Mouse (Mus musculus): ENCODE measurements around the gene Hs6st3. TPM values are rescaled to one million over a fixed set of nuclear protein-coding genes. Genes with fewer than 3 reads are reported as not detected.

The Hs6st3 gene
- total and polyA plus RNA-seq, 3 experiments, result not detected

DNA sequence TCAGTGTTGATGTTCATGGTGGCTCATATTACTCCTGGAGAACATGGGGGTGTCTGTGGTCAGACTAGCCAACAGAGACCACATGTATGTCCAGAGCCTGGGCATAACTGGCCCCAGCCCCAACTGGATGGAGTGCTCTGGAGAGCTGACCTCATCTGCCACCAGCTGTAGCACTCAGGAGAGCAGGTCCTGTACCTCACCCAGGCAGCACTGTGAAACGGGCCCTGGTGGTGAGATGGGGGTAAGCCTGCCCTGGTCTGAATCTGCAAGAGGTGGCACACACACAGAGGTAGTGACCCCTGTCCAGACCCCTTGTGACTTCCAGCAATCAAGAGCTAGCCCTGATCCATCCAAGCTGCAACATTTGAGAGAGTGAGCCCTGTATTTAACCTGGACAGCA lies 579.2 kb downstream of the Hs6st3 start:
- in situ Hi-C loops (cut with MboI; ENCODE audit: low pct_ligation_motif_present, low pct_unique_long_range_greater_than_20kb, low sequenced_read_pairs), result no loop called here
- H3K4me2 ChIP-seq (ENCODE audit: insufficient read depth, low read depth, poor library complexity, severe bottlenecking), result no peak overlapping the region
- H3K27me3 ChIP-seq (replicated peaks), result no peaks in the 10 kb centered on the region
- H3K4me1 ChIP-seq (ENCODE audit: control insufficient read depth in 1 of 2, insufficient read depth in 2 of 2), result no peaks in the 10 kb centered on the region
- H3K36me3 ChIP-seq (replicated peaks in 1 of 2; ENCODE audit: control insufficient read depth in 1 of 2, insufficient read depth in 1 of 2, low read length in 1 of 2), result no peaks in the 10 kb centered on the region
- H3K9ac ChIP-seq (ENCODE audit: insufficient read depth, low read depth), result no peak overlapping the region
- no peak overlapping the region for H3K27ac ChIP-seq (ENCODE audit: insufficient read depth, low read depth)
- no peaks in the 10 kb centered on the region for H3K79me2 ChIP-seq (replicated peaks; ENCODE audit: control insufficient read depth, extremely low read depth, insufficient read depth, poor library complexity, severe bottlenecking)
- dilution Hi-C loops (cut with MboI; ENCODE audit: extremely low pct_ligation_motif_present, extremely low pct_unique_long_range_greater_than_20kb, low sequenced_read_pairs), result no loop called here
- TF ChIP-seq SIN3A (IDR thresholded peaks at IDR 0.05; ENCODE audit: low read length) (no peak), TBP (conservative IDR thresholded peaks at IDR 0.05; ENCODE audit: low read depth, low read length) (no peak), GABPA (IDR thresholded peaks at IDR 0.05; ENCODE audit: insufficient replicate concordance, low read depth, low read length) (no peak), KAT2A (IDR thresholded peaks at IDR 0.05; ENCODE audit: insufficient replicate concordance, low read length) (no peak), CHD2 (IDR thresholded peaks at IDR 0.05; ENCODE audit: low read length) (no peak), MYC (IDR thresholded peaks at IDR 0.05; ENCODE audit: low read depth, low read length) (no peak), HCFC1 (IDR thresholded peaks at IDR 0.05; ENCODE audit: low read depth, low read length) (no peak), UBTF (IDR thresholded peaks at IDR 0.05; ENCODE audit: low read depth, low read length) (no peak), TCF12 (IDR thresholded peaks at IDR 0.05; ENCODE audit: low read depth, low read length) (no peak), EP300 (IDR thresholded peaks at IDR 0.05; ENCODE audit: low read length) (no peak), ZNF384 (IDR thresholded peaks at IDR 0.05; ENCODE audit: low read depth, low read length) (no peak), NELFE (IDR thresholded peaks at IDR 0.05; ENCODE audit: low read depth, low read length) (no peak)
- H3K9me3 ChIP-seq (replicated peaks; ENCODE audit: low read length), result peaks cover 57% of the 10 kb centered on the region
- DNase-seq (ENCODE audit: extremely low read depth), result no peak
- H3K4me3 ChIP-seq (replicated peaks in 1 of 3; ENCODE audit: low read depth in 2 of 3, low read length in 2 of 3, poor library complexity in 1 of 3), result no peak overlapping the region

DNA sequence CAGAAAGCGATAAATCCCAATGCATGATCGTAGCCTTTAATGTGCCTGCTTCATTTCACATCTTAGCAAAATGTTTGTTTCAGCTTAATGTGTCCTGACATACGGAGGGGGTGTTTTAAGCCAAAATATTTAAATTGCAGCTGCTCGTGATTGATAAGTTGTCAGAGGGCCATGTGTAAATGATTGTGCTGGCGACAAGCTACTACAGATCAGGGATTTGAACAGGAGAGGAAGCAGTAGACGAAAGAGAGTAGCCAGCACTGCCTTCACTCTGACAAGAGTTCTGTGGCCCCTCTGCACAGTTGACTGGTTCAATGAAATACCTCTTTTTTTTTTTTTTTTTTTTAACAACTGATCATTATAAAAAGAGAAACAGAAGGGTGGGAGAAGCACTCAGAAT lies 587.0 kb downstream of the Hs6st3 start:
- H3K79me2 ChIP-seq (replicated peaks; ENCODE audit: control insufficient read depth, extremely low read depth, insufficient read depth, poor library complexity, severe bottlenecking), result no peaks in the 10 kb centered on the region
- in situ Hi-C loops (cut with MboI; ENCODE audit: low pct_ligation_motif_present, low pct_unique_long_range_greater_than_20kb, low sequenced_read_pairs), result no loop called here
- DNase-seq (ENCODE audit: extremely low read depth), result no peak
- no peaks in the 10 kb centered on the region for H3K27me3 ChIP-seq (replicated peaks)
- no peak overlapping the region for H3K4me3 ChIP-seq (replicated peaks in 1 of 3; ENCODE audit: low read depth in 2 of 3, low read length in 2 of 3, poor library complexity in 1 of 3)
- H3K36me3 ChIP-seq (replicated peaks in 1 of 2; ENCODE audit: control insufficient read depth in 1 of 2, insufficient read depth in 1 of 2, low read length in 1 of 2), result no peaks in the 10 kb centered on the region
- no peaks in the 10 kb centered on the region for H3K4me1 ChIP-seq (ENCODE audit: control insufficient read depth in 1 of 2, insufficient read depth in 2 of 2)
- no peak for TF ChIP-seq KAT2A (IDR thresholded peaks at IDR 0.05; ENCODE audit: insufficient replicate concordance, low read length)
- no peak overlapping the region for H3K9ac ChIP-seq (ENCODE audit: insufficient read depth, low read depth)
- dilution Hi-C loops (cut with MboI; ENCODE audit: extremely low pct_ligation_motif_present, extremely low pct_unique_long_range_greater_than_20kb, low sequenced_read_pairs), result no loop called here
- H3K27ac ChIP-seq (ENCODE audit: insufficient read depth, low read depth), result no peak overlapping the region
- H3K9me3 ChIP-seq (replicated peaks; ENCODE audit: low read length), result peaks cover 40% of the 10 kb centered on the region
- H3K4me2 ChIP-seq (ENCODE audit: insufficient read depth, low read depth, poor library complexity, severe bottlenecking), result no peak overlapping the region

DNA sequence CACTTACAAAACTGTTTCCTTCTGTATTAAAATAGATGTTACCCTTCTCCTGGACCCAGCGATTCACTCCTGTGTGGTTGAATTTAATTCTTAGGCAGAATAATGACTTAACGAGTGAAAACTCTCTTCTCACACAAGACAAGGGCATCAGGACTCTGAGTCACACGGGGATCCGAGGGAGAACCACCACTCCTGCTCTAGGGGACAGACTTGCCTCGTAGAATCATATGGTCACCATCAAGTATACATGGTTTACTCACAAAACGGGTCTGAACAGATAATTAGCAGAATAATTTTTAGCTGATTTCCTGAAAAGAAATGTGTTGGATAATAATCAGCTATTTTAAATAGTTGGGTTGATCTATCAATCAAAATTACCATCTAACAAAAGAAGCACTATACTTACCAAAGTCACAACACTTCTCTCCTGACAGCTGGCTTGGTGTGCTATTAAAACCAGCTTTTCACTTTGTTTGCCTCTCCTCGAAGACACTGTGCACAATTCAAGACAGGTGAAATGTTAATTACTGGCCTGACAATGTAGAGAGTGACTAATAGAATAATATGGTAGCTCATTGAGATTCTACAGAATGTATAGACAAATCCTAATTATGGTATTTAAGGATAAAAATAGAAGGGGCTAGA lies 593.4 kb downstream of the Hs6st3 start:
- Histone ChIP-seq H3K9me3 (replicated peaks; ENCODE audit: low read length) (peaks cover 43% of the 10 kb centered on the region), H3K79me2 (replicated peaks; ENCODE audit: control insufficient read depth, extremely low read depth, insufficient read depth, poor library complexity, severe bottlenecking) (no peaks in the 10 kb centered on the region), H3K9ac (ENCODE audit: insufficient read depth, low read depth) (no peak overlapping the region), H3K27ac (ENCODE audit: insufficient read depth, low read depth) (no peak overlapping the region), H3K4me3 (replicated peaks in 1 of 3; ENCODE audit: low read depth in 2 of 3, low read length in 2 of 3, poor library complexity in 1 of 3) (no peak overlapping the region), H3K36me3 (replicated peaks in 1 of 2; ENCODE audit: control insufficient read depth in 1 of 2, insufficient read depth in 1 of 2, low read length in 1 of 2) (no peaks in the 10 kb centered on the region), H3K4me2 (ENCODE audit: insufficient read depth, low read depth, poor library complexity, severe bottlenecking) (no peak overlapping the region), H3K27me3 (replicated peaks) (no peaks in the 10 kb centered on the region), H3K4me1 (ENCODE audit: control insufficient read depth in 1 of 2, insufficient read depth in 2 of 2) (no peaks in the 10 kb centered on the region)
- in situ Hi-C loops (cut with MboI; ENCODE audit: low pct_ligation_motif_present, low pct_unique_long_range_greater_than_20kb, low sequenced_read_pairs), result no loop called here
- TF ChIP-seq SIN3A (IDR thresholded peaks at IDR 0.05; ENCODE audit: low read length) (no peak), BHLHE40 (IDR thresholded peaks at IDR 0.05; ENCODE audit: low read depth, low read length) (no peak), CHD2 (IDR thresholded peaks at IDR 0.05; ENCODE audit: low read length) (no peak)
- dilution Hi-C loops (cut with MboI; ENCODE audit: extremely low pct_ligation_motif_present, extremely low pct_unique_long_range_greater_than_20kb, low sequenced_read_pairs), result no loop called here
- no peak for DNase-seq (ENCODE audit: extremely low read depth)
